Comparison of ENCODE assay signal across 29 mouse cellular contexts in the genomic region with DNA sequence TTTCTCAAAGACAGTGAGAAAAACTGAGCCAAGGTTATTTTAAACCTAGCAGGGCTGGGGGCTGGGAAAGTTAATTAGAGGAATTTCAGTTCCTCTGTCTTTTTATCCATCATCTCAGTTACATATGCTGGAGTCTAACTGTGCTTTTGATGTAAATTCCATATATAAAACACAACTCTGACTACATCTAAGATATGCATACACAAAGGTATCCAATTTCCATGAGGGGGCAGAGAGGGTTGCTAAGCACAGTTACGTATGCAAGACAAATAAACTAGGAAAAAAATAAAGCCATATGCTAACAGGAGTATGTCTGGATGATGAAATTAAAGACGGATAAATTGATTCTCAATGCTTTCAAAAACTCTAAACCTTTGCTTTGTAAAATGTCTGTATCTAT.
DNase-seq lines count a peak whose midpoint lies in the region; ATAC-seq lines count a peak whose summit lies in the region.
"Had no signal": no experiment of that assay in that cellular context is flagged by ENCODE, and none has a peak within 500 bp of the region (broad histone marks: within the 10 kb centered on the region; RNA-seq: fewer than 3 reads in every experiment).

No protein-coding gene starts in this region.

- no peaks in the 10 kb centered on the region for H3K27me3 ChIP-seq in embryonic facial prominence, embryonic 11.5 days (ENCODE audit: control insufficient read depth, insufficient read depth, low read length)
- H3K27me3 ChIP-seq in embryonic facial prominence, embryonic 10.5 days (replicated peaks; ENCODE audit: low read depth, poor library complexity, severe bottlenecking), result no peaks in the 10 kb centered on the region
- H3K27me3 ChIP-seq in midbrain, embryonic 11.5 days (ENCODE audit: control insufficient read depth, insufficient read depth, low read length), result no peaks in the 10 kb centered on the region
- H3K27me3 ChIP-seq in midbrain, embryonic 13.5 days, result no peaks in the 10 kb centered on the region
- no peaks in the 10 kb centered on the region for H3K27me3 ChIP-seq in embryonic facial prominence, embryonic 14.5 days (replicated peaks; ENCODE audit: control insufficient read depth, insufficient read depth, low read length)
- H3K27me3 ChIP-seq: CH12.LX; embryonic facial prominence, embryonic 15.5 days; forebrain, embryonic 12.5 days; Patski had no signal

- H3K36me3 ChIP-seq in embryonic facial prominence, embryonic 11.5 days (replicated peaks; ENCODE audit: control insufficient read depth, insufficient read depth, low read depth, low read length), result no peaks in the 10 kb centered on the region
- no peaks in the 10 kb centered on the region for H3K36me3 ChIP-seq in embryonic facial prominence, embryonic 10.5 days (replicated peaks)
- H3K36me3 ChIP-seq in midbrain, embryonic 11.5 days (ENCODE audit: control insufficient read depth, insufficient read depth, low read length), result no peaks in the 10 kb centered on the region
- no peaks in the 10 kb centered on the region for H3K36me3 ChIP-seq in midbrain, embryonic 13.5 days
- H3K36me3 ChIP-seq in embryonic facial prominence, embryonic 14.5 days (ENCODE audit: control insufficient read depth, insufficient read depth, low read length), result no peaks in the 10 kb centered on the region
- H3K36me3 ChIP-seq: embryonic facial prominence, embryonic 15.5 days; forebrain, embryonic 10.5 days; forebrain, embryonic 12.5 days; G1E had no signal

- H3K4me2 ChIP-seq in embryonic facial prominence, embryonic 11.5 days (ENCODE audit: low read depth, low read length), result no peak overlapping the region
- H3K4me2 ChIP-seq in midbrain, embryonic 11.5 days, result no peak overlapping the region
- no peak overlapping the region for H3K4me2 ChIP-seq in midbrain, embryonic 13.5 days (replicated peaks)
- H3K4me2 ChIP-seq in embryonic facial prominence, embryonic 14.5 days (ENCODE audit: low read depth, low read length), result no peak overlapping the region
- H3K4me2 ChIP-seq: embryonic facial prominence, embryonic 15.5 days; forebrain, embryonic 12.5 days had no signal

- H3K9me3 ChIP-seq in embryonic facial prominence, embryonic 11.5 days (replicated peaks; ENCODE audit: control insufficient read depth, low read length), result no peaks in the 10 kb centered on the region
- H3K9me3 ChIP-seq in embryonic facial prominence, embryonic 10.5 days, result no peaks in the 10 kb centered on the region
- no peaks in the 10 kb centered on the region for H3K9me3 ChIP-seq in midbrain, embryonic 11.5 days (ENCODE audit: control insufficient read depth, low read length)
- H3K9me3 ChIP-seq in midbrain, embryonic 13.5 days, result no peaks in the 10 kb centered on the region
- H3K9me3 ChIP-seq in embryonic facial prominence, embryonic 14.5 days (ENCODE audit: control insufficient read depth, low read length), result no peaks in the 10 kb centered on the region
- H3K9me3 ChIP-seq: embryonic facial prominence, embryonic 15.5 days; forebrain, embryonic 10.5 days; forebrain, embryonic 12.5 days; G1E had no signal

- H3K27ac ChIP-seq in embryonic facial prominence, embryonic 11.5 days (replicated peaks; ENCODE audit: low read depth, low read length), result no peak overlapping the region
- no peak overlapping the region for H3K27ac ChIP-seq in embryonic facial prominence, embryonic 10.5 days (replicated peaks)
- H3K27ac ChIP-seq in midbrain, embryonic 11.5 days (ENCODE audit: low read depth, low read length), result no peak overlapping the region
- no peak overlapping the region for H3K27ac ChIP-seq in midbrain, embryonic 13.5 days
- peak overlapping the region; percentile 44; the same call in 1 of the 2 replicates for H3K27ac ChIP-seq in embryonic facial prominence, embryonic 14.5 days (replicated peaks; ENCODE audit: low read depth, low read length)
- H3K27ac ChIP-seq: embryonic facial prominence, embryonic 15.5 days; forebrain, embryonic 10.5 days; forebrain, embryonic 12.5 days had no signal

- 47% methylated on average over 2 of the region's 2 CpGs for WGBS in embryonic facial prominence, embryonic 11.5 days
- 68% methylated on average over 2 of the region's 2 CpGs for WGBS in embryonic facial prominence, embryonic 10.5 days
- 84% methylated on average over 2 of the region's 2 CpGs for WGBS in midbrain, embryonic 11.5 days
- WGBS in midbrain, embryonic 13.5 days, result 79% methylated on average over 2 of the region's 2 CpGs
- WGBS in embryonic facial prominence, embryonic 14.5 days, result 32% methylated on average over 2 of the region's 2 CpGs

- intact Hi-C loops in heart, postnatal 10 days (cut with DNase I), result no loop called here

- no peak overlapping the region for H3K4me3 ChIP-seq in embryonic facial prominence, embryonic 11.5 days (ENCODE audit: low read depth, low read length)
- no peak overlapping the region for H3K4me3 ChIP-seq in embryonic facial prominence, embryonic 10.5 days
- no peak overlapping the region for H3K4me3 ChIP-seq in midbrain, embryonic 11.5 days (ENCODE audit: low read depth, low read length)
- no peak overlapping the region for H3K4me3 ChIP-seq in midbrain, embryonic 13.5 days (replicated peaks)
- no peak overlapping the region for H3K4me3 ChIP-seq in embryonic facial prominence, embryonic 14.5 days (ENCODE audit: low read depth, low read length)
- H3K4me3 ChIP-seq: embryonic facial prominence, embryonic 15.5 days; erythroblast, embryonic 14.5 days; forebrain, embryonic 10.5 days; forebrain, embryonic 12.5 days had no signal

- no peak overlapping the region for H3K9ac ChIP-seq in embryonic facial prominence, embryonic 11.5 days (replicated peaks; ENCODE audit: low read length)
- no peak overlapping the region for H3K9ac ChIP-seq in midbrain, embryonic 11.5 days (ENCODE audit: low read length)
- no peak overlapping the region for H3K9ac ChIP-seq in midbrain, embryonic 13.5 days (replicated peaks)
- H3K9ac ChIP-seq in embryonic facial prominence, embryonic 14.5 days (ENCODE audit: low read depth, low read length), result no peak overlapping the region
- H3K9ac ChIP-seq: embryonic facial prominence, embryonic 15.5 days; forebrain, embryonic 12.5 days had no signal

- DNase-seq in embryonic facial prominence, embryonic 11.5 days (ENCODE audit: low spot score), result peak; percentile 30
- no peak for DNase-seq in embryonic facial prominence, embryonic 10.5 days (ENCODE audit: low spot score)
- peak; percentile 2 for DNase-seq in midbrain, embryonic 11.5 days (ENCODE audit: low spot score, missing footprints)
- DNase-seq in embryonic facial prominence, embryonic 14.5 days (ENCODE audit: low spot score), result peak; percentile 73
- DNase-seq in spleen, adult 18-20 months, result no peak
- DNase-seq in heart, postnatal 10 days, result no peak
- DNase-seq: adrenal gland, adult 8-10 months; adrenal gland, postnatal 14 days; adrenal gland, postnatal 36 days; B cell, adult 2 months; cerebellum, adult 11 months; cerebellum, adult 18-20 months; cerebellum, adult 8-10 months; cerebellum, adult 9-11 months; cerebellum, postnatal 14 days; cerebellum, postnatal 36 days; embryo, embryonic 11 days had no signal

- no peak for ATAC-seq in embryonic facial prominence, embryonic 11.5 days (replicated peaks; ENCODE audit: insufficient number of reproducible peaks, low FRiP score, low TSS enrichment, low read depth)
- ATAC-seq in midbrain, embryonic 11.5 days (ENCODE audit: low FRiP score), result no peak
- ATAC-seq in midbrain, embryonic 13.5 days, result no peak
- ATAC-seq in embryonic facial prominence, embryonic 14.5 days (ENCODE audit: low read depth), result peak; percentile 67; the same call in 1 of the 2 replicates
- ATAC-seq: activated CD4-positive, CD25-positive, alpha-beta regulatory T cell, adult 4 months; CD4-positive, CD25-positive, alpha-beta regulatory T cell, adult 4 months; forebrain, embryonic 14.5 days; forebrain, embryonic 16.5 days; Patski had no signal

- H3K4me1 ChIP-seq in embryonic facial prominence, embryonic 11.5 days (ENCODE audit: control insufficient read depth, insufficient read depth, low read length), result no peaks in the 10 kb centered on the region
- peaks cover 16% of the 10 kb centered on the region for H3K4me1 ChIP-seq in embryonic facial prominence, embryonic 10.5 days
- H3K4me1 ChIP-seq in midbrain, embryonic 11.5 days (ENCODE audit: control insufficient read depth, insufficient read depth, low read length), result no peaks in the 10 kb centered on the region
- H3K4me1 ChIP-seq in midbrain, embryonic 13.5 days (replicated peaks), result no peaks in the 10 kb centered on the region
- peaks cover 8% of the 10 kb centered on the region; the same call in 1 of the 2 replicates for H3K4me1 ChIP-seq in embryonic facial prominence, embryonic 14.5 days (ENCODE audit: control insufficient read depth, insufficient read depth, low read length)
- H3K4me1 ChIP-seq: forebrain, embryonic 12.5 days had no signal

Comparison
In these comparisons a context has a peak if more than half of its experiments do, and no peak if none do; other contexts are left out.
1. DNase-seq: peak in embryonic facial prominence, embryonic 11.5 days (single experiment), midbrain, embryonic 11.5 days (single experiment) and embryonic facial prominence, embryonic 14.5 days (single experiment); none in embryonic facial prominence, embryonic 10.5 days (single experiment), spleen, adult 18-20 months (0 of 2) and heart, postnatal 10 days (0 of 2).